Mouse (Mus musculus) forebrain, embryonic 15.5 days (tissue): ENCODE measurements around the gene Gm20379. TPM values are rescaled to one million over a fixed set of nuclear protein-coding genes. Genes with fewer than 3 reads are reported as not detected.

ENCODE experiments used
- ATAC-seq: fragments of 200-750 bp; cut with Nextera tagmentation; replicated peaks from 2 replicates; pipeline ENCODE4 v1.8.0; 2017; ENCODE audit warnings: mild to moderate bottlenecking, moderate TSS enrichment, moderate library complexity
- H3K27ac ChIP-seq: fragments of 300-500 bp; sonication (generic); replicated peaks from 2 replicates; pipeline ENCODE4 v1.5.1; 2015; ENCODE audit warnings: mild to moderate bottlenecking, inconsistent platforms
- H3K27me3 ChIP-seq: fragments of 300-500 bp; sonication (generic); 2 replicates; pipeline ENCODE4 v1.6.1; 2015; ENCODE audit warnings: inconsistent platforms
- H3K36me3 ChIP-seq: fragments of 300-500 bp; sonication (generic); 2 replicates; pipeline ENCODE4 v1.6.1; 2015; ENCODE audit warnings: mild to moderate bottlenecking, inconsistent platforms
- H3K4me1 ChIP-seq: fragments of 300-500 bp; sonication (generic); 2 replicates; pipeline ENCODE4 v1.6.1; 2015; ENCODE audit warnings: inconsistent platforms
- H3K4me2 ChIP-seq: fragments of 300-500 bp; sonication (generic); replicated peaks from 2 replicates; pipeline ENCODE4 v1.6.1; 2015; ENCODE audit warnings: mild to moderate bottlenecking, inconsistent platforms
- H3K4me3 ChIP-seq: fragments of 300-500 bp; sonication (generic); 2 replicates; pipeline ENCODE4 v1.5.1; 2015; ENCODE audit warnings: mild to moderate bottlenecking, inconsistent platforms
- H3K9ac ChIP-seq: fragments of 300-500 bp; sonication (generic); replicated peaks from 2 replicates; pipeline ENCODE4 v1.6.1; 2015; ENCODE audit warnings: mild to moderate bottlenecking, inconsistent platforms
- H3K9me3 ChIP-seq: fragments of 300-500 bp; sonication (generic); 2 replicates; pipeline ENCODE4 v1.6.1; 2016; ENCODE audit warnings: inconsistent platforms
- WGBS: fragments of 180-500 bp; shearing (Covaris S2); methylation state at CpG from one replicate; pipeline ENCODE4 v1.1.7; 2015; ENCODE audit warnings: mixed read lengths; 5-methylcytosine and 5-hydroxymethylcytosine counted together
- polyA plus RNA-seq: library from polyadenylated mRNA; unstranded; fragments of >200 nt; fragmentation: Nextera tagmentation; extraction: Ambion mirVana; gene quantifications from 2 replicates; pipeline ENCODE4 v1.2.1, GENCODE M21; 2015

Gm20379 gene
- polyA plus RNA-seq, 1 experiment from 2014 or later = 1.2 TPM

GRCm38 (mm10) chr13:92301754-92302153 is 4.0 kb upstream of the Gm20379 start:
- Histone ChIP-seq H3K36me3 (peaks cover 8% of the 10 kb centered on the region; the same call in 1 of the 2 replicates), H3K9me3 (no peaks in the 10 kb centered on the region), H3K9ac (no peak overlapping the region), H3K4me1 (no peaks in the 10 kb centered on the region), H3K4me2 (no peak overlapping the region), H3K27me3 (no peaks in the 10 kb centered on the region), H3K4me3 (no peak overlapping the region), H3K27ac (no peak overlapping the region)
- 81% methylated on average over 4 of the region's 4 CpGs for WGBS
- no peak for ATAC-seq

GRCm38 (mm10) chr13:92302466-92302865 is 3.3 kb upstream of the Gm20379 start:
- ATAC-seq = peak; percentile 61; the same call in 1 of the 2 replicates
- Histone ChIP-seq H3K4me2 (no peak overlapping the region), H3K4me3 (no peak overlapping the region), H3K27ac (no peak overlapping the region), H3K27me3 (no peaks in the 10 kb centered on the region), H3K9ac (no peak overlapping the region), H3K9me3 (no peaks in the 10 kb centered on the region), H3K4me1 (no peaks in the 10 kb centered on the region), H3K36me3 (peaks cover 8% of the 10 kb centered on the region; the same call in 1 of the 2 replicates)
- WGBS = 58% methylated on average over 4 of the region's 4 CpGs

GRCm38 (mm10) chr13:92303062-92303948 is 2.5 kb upstream of the Gm20379 start:
- H3K4me3 ChIP-seq = no peak overlapping the region
- no peaks in the 10 kb centered on the region for H3K27me3 ChIP-seq
- no peak for ATAC-seq
- H3K9me3 ChIP-seq = no peaks in the 10 kb centered on the region
- peaks cover 9% of the 10 kb centered on the region for H3K36me3 ChIP-seq
- no peak overlapping the region for H3K9ac ChIP-seq
- H3K4me1 ChIP-seq = no peaks in the 10 kb centered on the region
- WGBS = 86% methylated on average over 8 of the region's 8 CpGs
- H3K4me2 ChIP-seq = no peak overlapping the region
- H3K27ac ChIP-seq = no peak overlapping the region

- no peaks in the 10 kb centered on the region for H3K4me1 ChIP-seq
- ATAC-seq = no peak
- no peak overlapping the region for H3K4me2 ChIP-seq
- no peaks in the 10 kb centered on the region for H3K9me3 ChIP-seq
- no peak overlapping the region for H3K4me3 ChIP-seq
- no peak overlapping the region for H3K27ac ChIP-seq
- WGBS = 98% methylated on average over 5 of the region's 5 CpGs
- no peak overlapping the region for H3K9ac ChIP-seq
- no peaks in the 10 kb centered on the region for H3K27me3 ChIP-seq
- peaks cover 18% of the 10 kb centered on the region for H3K36me3 ChIP-seq
Measured at GRCm38 (mm10) chr13:92304291-92304690, 1.5 kb upstream of the Gm20379 start.

GRCm38 (mm10) chr13:92314613-92315012 is 8.8 kb downstream of the Gm20379 start:
- H3K4me3 ChIP-seq = no peak overlapping the region
- H3K4me2 ChIP-seq = no peak overlapping the region
- no peaks in the 10 kb centered on the region for H3K9me3 ChIP-seq
- no peak overlapping the region for H3K9ac ChIP-seq
- no peaks in the 10 kb centered on the region for H3K4me1 ChIP-seq
- 89% methylated on average over 5 of the region's 5 CpGs for WGBS
- no peaks in the 10 kb centered on the region for H3K36me3 ChIP-seq
- no peak for ATAC-seq
- H3K27me3 ChIP-seq = no peaks in the 10 kb centered on the region
- H3K27ac ChIP-seq = no peak overlapping the region

GRCm38 (mm10) chr13:92320770-92321169 is 15.0 kb downstream of the Gm20379 start:
- H3K27me3 ChIP-seq = no peaks in the 10 kb centered on the region
- H3K27ac ChIP-seq = no peak overlapping the region
- no peak overlapping the region for H3K4me3 ChIP-seq
- no peak overlapping the region for H3K4me2 ChIP-seq
- WGBS = 93% methylated on average over 5 of the region's 5 CpGs
- H3K9me3 ChIP-seq = no peaks in the 10 kb centered on the region
- H3K4me1 ChIP-seq = no peaks in the 10 kb centered on the region
- no peaks in the 10 kb centered on the region for H3K36me3 ChIP-seq
- ATAC-seq = no peak
- no peak overlapping the region for H3K9ac ChIP-seq

GRCm38 (mm10) chr13:92326030-92326429 is 20.2 kb downstream of the Gm20379 start:
- no peaks in the 10 kb centered on the region for H3K27me3 ChIP-seq
- H3K4me3 ChIP-seq = no peak overlapping the region
- no peak overlapping the region for H3K9ac ChIP-seq
- H3K9me3 ChIP-seq = no peaks in the 10 kb centered on the region
- no peaks in the 10 kb centered on the region for H3K36me3 ChIP-seq
- no peak overlapping the region for H3K4me2 ChIP-seq
- WGBS = 82% methylated on average over 5 of the region's 5 CpGs
- no peak for ATAC-seq
- H3K4me1 ChIP-seq = no peaks in the 10 kb centered on the region
- no peak overlapping the region for H3K27ac ChIP-seq

GRCm38 (mm10) chr13:92328000-92328399 is 22.2 kb downstream of the Gm20379 start:
- ATAC-seq = no peak
- no peaks in the 10 kb centered on the region for H3K9me3 ChIP-seq
- no peak overlapping the region for H3K4me2 ChIP-seq
- H3K4me3 ChIP-seq = no peak overlapping the region
- H3K27me3 ChIP-seq = no peaks in the 10 kb centered on the region
- WGBS = 95% methylated on average over 2 of the region's 2 CpGs
- H3K9ac ChIP-seq = no peak overlapping the region
- no peaks in the 10 kb centered on the region for H3K36me3 ChIP-seq
- no peaks in the 10 kb centered on the region for H3K4me1 ChIP-seq
- no peak overlapping the region for H3K27ac ChIP-seq

GRCm38 (mm10) chr13:92330621-92331020 is 24.8 kb downstream of the Gm20379 start:
- no peaks in the 10 kb centered on the region for H3K27me3 ChIP-seq
- no peak for ATAC-seq
- no peak overlapping the region for H3K27ac ChIP-seq
- no peaks in the 10 kb centered on the region for H3K36me3 ChIP-seq
- no peak overlapping the region for H3K4me2 ChIP-seq
- no peak overlapping the region for H3K4me3 ChIP-seq
- H3K4me1 ChIP-seq = no peaks in the 10 kb centered on the region
- WGBS = 95% methylated on average over 3 of the region's 3 CpGs
- no peaks in the 10 kb centered on the region for H3K9me3 ChIP-seq
- no peak overlapping the region for H3K9ac ChIP-seq

GRCm38 (mm10) chr13:92332103-92332879 is 26.5 kb downstream of the Gm20379 start:
- Histone ChIP-seq H3K27ac (no peak overlapping the region), H3K9me3 (no peaks in the 10 kb centered on the region), H3K9ac (no peak overlapping the region), H3K36me3 (no peaks in the 10 kb centered on the region), H3K27me3 (no peaks in the 10 kb centered on the region), H3K4me3 (no peak overlapping the region), H3K4me1 (no peaks in the 10 kb centered on the region), H3K4me2 (no peak overlapping the region)
- ATAC-seq = no peak
- WGBS = 80% methylated on average over 15 of the region's 15 CpGs

GRCm38 (mm10) chr13:92336857-92337256 is 31.1 kb downstream of the Gm20379 start:
- no peaks in the 10 kb centered on the region for H3K9me3 ChIP-seq
- H3K4me1 ChIP-seq = no peaks in the 10 kb centered on the region
- H3K4me3 ChIP-seq = no peak overlapping the region
- ATAC-seq = no peak
- H3K9ac ChIP-seq = no peak overlapping the region
- H3K4me2 ChIP-seq = no peak overlapping the region
- no peaks in the 10 kb centered on the region for H3K27me3 ChIP-seq
- no peak overlapping the region for H3K27ac ChIP-seq
- WGBS = 98% methylated on average over 1 of the region's 1 CpGs
- H3K36me3 ChIP-seq = peaks cover 5% of the 10 kb centered on the region; the same call in 1 of the 2 replicates

GRCm38 (mm10) chr13:92337773-92338462 is 32.1 kb downstream of the Gm20379 start:
- Histone ChIP-seq H3K9ac (no peak overlapping the region), H3K4me3 (no peak overlapping the region), H3K27ac (no peak overlapping the region), H3K27me3 (no peaks in the 10 kb centered on the region), H3K9me3 (no peaks in the 10 kb centered on the region), H3K4me2 (no peak overlapping the region), H3K4me1 (no peaks in the 10 kb centered on the region), H3K36me3 (peaks cover 6% of the 10 kb centered on the region; the same call in 1 of the 2 replicates)
- 86% methylated on average over 6 of the region's 6 CpGs for WGBS
- no peak for ATAC-seq
